Mouse (Mus musculus): Measurements from ENCODE around the gene Etnk1. TPM values are rescaled to one million over a fixed set of nuclear protein-coding genes. Genes with fewer than 3 reads are reported as not detected.

Etnk1 gene
- polyA plus RNA-seq, 1 experiment from 2014 or later, result 10.7 TPM

DNA sequence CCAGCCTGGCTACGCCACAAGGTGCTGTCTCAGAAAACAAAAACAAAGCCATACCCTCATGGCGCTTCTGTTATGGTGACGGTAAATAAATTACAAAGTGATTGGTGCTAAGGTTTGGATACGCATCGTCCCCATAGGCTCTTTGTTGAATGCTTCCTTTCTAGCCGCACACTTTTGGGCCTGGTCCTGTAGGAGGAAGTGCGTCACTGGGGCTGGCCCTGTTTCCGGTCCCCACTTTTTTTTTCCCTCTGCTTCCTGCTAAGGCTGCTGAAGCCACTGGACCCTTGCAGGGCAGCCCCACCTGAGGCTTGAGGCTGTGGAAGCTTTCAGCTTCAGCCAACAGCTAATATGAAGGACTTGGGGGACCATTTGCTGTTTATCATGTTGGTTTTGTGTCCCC lies 54.2 kb downstream of the Etnk1 start:
- TF ChIP-seq CTCF (IDR thresholded peaks at IDR 0.05; ENCODE audit: low read depth) (no peak), EP300 (optimal IDR thresholded peaks at IDR 0.05) (no peak)

GRCm38 (mm10) chr6:143224057-143224456 lies 57.0 kb downstream of the Etnk1 start:
- DNase-seq (ENCODE audit: low spot score) (no peak), ATAC-seq (ENCODE audit: low FRiP score, low TSS enrichment) (no peak)
- no peak overlapping the region for H3K27ac ChIP-seq (replicated peaks)
- WGBS, result 59% methylated on average over 11 of the region's 11 CpGs
- TF ChIP-seq EP300 (optimal IDR thresholded peaks at IDR 0.05) (no peak), CTCF (IDR thresholded peaks at IDR 0.05; ENCODE audit: low read depth) (no peak)
- no peaks in the 10 kb centered on the region for H3K36me3 ChIP-seq (ENCODE audit: control insufficient read depth, insufficient read depth, low read length)
- no peak overlapping the region for H3K4me2 ChIP-seq (replicated peaks; ENCODE audit: low read depth)
- H3K27me3 ChIP-seq (ENCODE audit: control insufficient read depth, insufficient read depth, low read length), result no peaks in the 10 kb centered on the region
- H3K4me3 ChIP-seq (ENCODE audit: low read depth, low read length), result no peak overlapping the region
- H3K9me3 ChIP-seq (ENCODE audit: control insufficient read depth, low read length), result no peaks in the 10 kb centered on the region
- no peak overlapping the region for H3K9ac ChIP-seq (ENCODE audit: low read length)
- H3K4me1 ChIP-seq (replicated peaks; ENCODE audit: control insufficient read depth, insufficient read depth), result no peaks in the 10 kb centered on the region

More for the DNA sequence above, 54.2 kb downstream of the Etnk1 start:
- H3K4me3 ChIP-seq (ENCODE audit: low read depth, low read length), result no peak overlapping the region
- ATAC-seq (ENCODE audit: low FRiP score, low TSS enrichment) (no peak), DNase-seq (ENCODE audit: low spot score) (no peak)
- H3K9me3 ChIP-seq (ENCODE audit: control insufficient read depth, low read length), result no peaks in the 10 kb centered on the region
- no peak overlapping the region for H3K4me2 ChIP-seq (replicated peaks; ENCODE audit: low read depth)
- H3K4me1 ChIP-seq (replicated peaks; ENCODE audit: control insufficient read depth, insufficient read depth), result no peaks in the 10 kb centered on the region
- no peaks in the 10 kb centered on the region for H3K27me3 ChIP-seq (ENCODE audit: control insufficient read depth, insufficient read depth, low read length)
- H3K9ac ChIP-seq (ENCODE audit: low read length), result no peak overlapping the region
- H3K27ac ChIP-seq (replicated peaks), result no peak overlapping the region
- H3K36me3 ChIP-seq (ENCODE audit: control insufficient read depth, insufficient read depth, low read length), result no peaks in the 10 kb centered on the region
- WGBS, result 81% methylated on average over 8 of the region's 8 CpGs

GRCm38 (mm10) chr6:143224885-143225284 lies 57.9 kb downstream of the Etnk1 start:
- no peak for DNase-seq (ENCODE audit: low spot score)

GRCm38 (mm10) chr6:143228696-143229095 lies 61.7 kb downstream of the Etnk1 start:
- H3K27me3 ChIP-seq (ENCODE audit: control insufficient read depth, insufficient read depth, low read length), result no peaks in the 10 kb centered on the region
- no peaks in the 10 kb centered on the region for H3K4me1 ChIP-seq (replicated peaks; ENCODE audit: control insufficient read depth, insufficient read depth)
- no peak overlapping the region for H3K4me2 ChIP-seq (replicated peaks; ENCODE audit: low read depth)
- no peak overlapping the region for H3K9ac ChIP-seq (ENCODE audit: low read length)
- H3K9me3 ChIP-seq (ENCODE audit: control insufficient read depth, low read length), result no peaks in the 10 kb centered on the region
- WGBS, result 70% methylated on average over 5 of the region's 5 CpGs
- H3K36me3 ChIP-seq (ENCODE audit: control insufficient read depth, insufficient read depth, low read length), result no peaks in the 10 kb centered on the region
- ATAC-seq (ENCODE audit: low FRiP score, low TSS enrichment) (no peak), DNase-seq (ENCODE audit: low spot score) (no peak)
- no peak for TF ChIP-seq EP300 (optimal IDR thresholded peaks at IDR 0.05)
- no peak overlapping the region for H3K4me3 ChIP-seq (ENCODE audit: low read depth, low read length)
- H3K27ac ChIP-seq (replicated peaks), result no peak overlapping the region

More at GRCm38 (mm10) chr6:143224885-143225284, 57.9 kb downstream of the Etnk1 start:
- no peak overlapping the region for H3K9ac ChIP-seq (ENCODE audit: low read length)
- no peaks in the 10 kb centered on the region for H3K9me3 ChIP-seq (ENCODE audit: control insufficient read depth, low read length)
- no peaks in the 10 kb centered on the region for H3K4me1 ChIP-seq (replicated peaks; ENCODE audit: control insufficient read depth, insufficient read depth)
- no peaks in the 10 kb centered on the region for H3K27me3 ChIP-seq (ENCODE audit: control insufficient read depth, insufficient read depth, low read length)
- H3K4me2 ChIP-seq (replicated peaks; ENCODE audit: low read depth), result no peak overlapping the region
- H3K4me3 ChIP-seq (ENCODE audit: low read depth, low read length), result no peak overlapping the region
- H3K27ac ChIP-seq (replicated peaks), result no peak overlapping the region
- no peak for ATAC-seq (ENCODE audit: low FRiP score, low TSS enrichment)
- TF ChIP-seq CTCF (IDR thresholded peaks at IDR 0.05; ENCODE audit: low read depth) (no peak), EP300 (optimal IDR thresholded peaks at IDR 0.05) (no peak)
- no peaks in the 10 kb centered on the region for H3K36me3 ChIP-seq (ENCODE audit: control insufficient read depth, insufficient read depth, low read length)
- WGBS, result 78% methylated on average over 6 of the region's 6 CpGs

GRCm38 (mm10) chr6:143229906-143230305 lies 62.9 kb downstream of the Etnk1 start:
- Histone ChIP-seq H3K9me3 (ENCODE audit: control insufficient read depth, low read length) (no peaks in the 10 kb centered on the region), H3K4me2 (replicated peaks; ENCODE audit: low read depth) (no peak overlapping the region), H3K27ac (replicated peaks) (no peak overlapping the region), H3K36me3 (ENCODE audit: control insufficient read depth, insufficient read depth, low read length) (no peaks in the 10 kb centered on the region), H3K27me3 (ENCODE audit: control insufficient read depth, insufficient read depth, low read length) (no peaks in the 10 kb centered on the region), H3K9ac (ENCODE audit: low read length) (no peak overlapping the region), H3K4me1 (replicated peaks; ENCODE audit: control insufficient read depth, insufficient read depth) (no peaks in the 10 kb centered on the region), H3K4me3 (ENCODE audit: low read depth, low read length) (no peak overlapping the region)
- TF ChIP-seq EP300 (optimal IDR thresholded peaks at IDR 0.05), result no peak
- no peak for TF ChIP-seq CTCF (IDR thresholded peaks at IDR 0.05; ENCODE audit: low read depth)
- WGBS, result 52% methylated on average over 8 of the region's 8 CpGs
- no peak for DNase-seq (ENCODE audit: low spot score)
- ATAC-seq (ENCODE audit: low FRiP score, low TSS enrichment), result no peak

DNA sequence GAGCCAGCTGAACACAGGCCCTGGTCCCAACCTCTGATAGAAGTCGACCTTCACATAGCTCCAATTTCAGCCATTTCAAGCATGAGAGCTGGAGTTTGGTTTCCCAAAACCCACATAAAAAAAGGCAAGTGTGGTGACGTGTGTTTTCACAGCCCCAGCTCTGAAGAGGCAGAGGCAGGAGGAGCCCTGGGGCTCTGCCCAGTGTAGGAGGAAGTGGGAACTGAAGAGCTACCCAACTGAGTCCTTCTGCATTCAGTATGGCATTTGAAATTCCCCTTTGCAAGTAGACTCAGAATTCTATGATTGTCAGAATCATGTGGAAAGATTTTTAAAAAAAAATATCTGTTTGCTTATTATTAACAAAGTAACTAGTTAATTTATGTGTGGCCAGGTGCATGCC lies 63.9 kb downstream of the Etnk1 start:
- TF ChIP-seq CTCF (IDR thresholded peaks at IDR 0.05; ENCODE audit: low read depth) (no peak), EP300 (optimal IDR thresholded peaks at IDR 0.05) (no peak)
- Histone ChIP-seq H3K4me1 (replicated peaks; ENCODE audit: control insufficient read depth, insufficient read depth) (no peaks in the 10 kb centered on the region), H3K9ac (ENCODE audit: low read length) (no peak overlapping the region), H3K36me3 (ENCODE audit: control insufficient read depth, insufficient read depth, low read length) (no peaks in the 10 kb centered on the region), H3K27ac (replicated peaks) (no peak overlapping the region), H3K4me3 (ENCODE audit: low read depth, low read length) (no peak overlapping the region), H3K9me3 (ENCODE audit: control insufficient read depth, low read length) (no peaks in the 10 kb centered on the region), H3K4me2 (replicated peaks; ENCODE audit: low read depth) (no peak overlapping the region), H3K27me3 (ENCODE audit: control insufficient read depth, insufficient read depth, low read length) (no peaks in the 10 kb centered on the region)
- ATAC-seq (ENCODE audit: low FRiP score, low TSS enrichment), result no peak
- no peak for DNase-seq (ENCODE audit: low spot score)
- WGBS, result 77% methylated on average over 2 of the region's 2 CpGs
